Mouse (Mus musculus) limb, embryonic 12.5 days (tissue): ENCODE measurements around the gene Agxt2. TPM values are rescaled to one million over a fixed set of nuclear protein-coding genes. Genes with fewer than 3 reads are reported as not detected.

Source experiments
- ATAC-seq: fragments of 200-750 bp; cut with Nextera tagmentation; 2 replicates; pipeline ENCODE4 v1.8.0; 2017; ENCODE audit warnings: low read depth, moderate TSS enrichment; ENCODE audit not compliant: insufficient number of reproducible peaks, insufficient read depth, low FRiP score, low TSS enrichment
- H3K27ac ChIP-seq: fragments of 300-500 bp; sonication (generic); 2 replicates; pipeline ENCODE4 v1.5.1; 2016; ENCODE audit warnings: mild to moderate bottlenecking, moderate library complexity
- H3K27me3 ChIP-seq: fragments of 300-500 bp; sonication (generic); 2 replicates; pipeline ENCODE4 v1.6.1; 2016; ENCODE audit warnings: mild to moderate bottlenecking, moderate library complexity
- H3K36me3 ChIP-seq: fragments of 300-500 bp; sonication (generic); 2 replicates; pipeline ENCODE4 v1.6.1; 2016; ENCODE audit warnings: mild to moderate bottlenecking, moderate library complexity
- H3K4me1 ChIP-seq: fragments of 300-500 bp; sonication (generic); replicated peaks from 2 replicates; pipeline ENCODE4 v1.6.1; 2016
- H3K4me2 ChIP-seq: fragments of 300-500 bp; sonication (generic); 2 replicates; pipeline ENCODE4 v1.6.1; 2016; ENCODE audit warnings: mild to moderate bottlenecking, moderate library complexity
- H3K4me3 ChIP-seq: fragments of 300-500 bp; sonication (generic); replicated peaks from 2 replicates; pipeline ENCODE4 v1.5.1; 2016; ENCODE audit warnings: mild to moderate bottlenecking
- H3K9ac ChIP-seq: fragments of 300-500 bp; sonication (generic); replicated peaks from 2 replicates; pipeline ENCODE4 v1.6.1; 2016; ENCODE audit warnings: mild to moderate bottlenecking, moderate library complexity
- H3K9me3 ChIP-seq: fragments of 300-500 bp; sonication (generic); 2 replicates; pipeline ENCODE4 v1.6.1; 2016; ENCODE audit warnings: mild to moderate bottlenecking, moderate library complexity
- WGBS: fragments of 180-500 bp; shearing (Covaris S2); methylation state at CpG from one replicate; pipeline ENCODE4 v1.1.7; 2016; 5-methylcytosine and 5-hydroxymethylcytosine counted together
- polyA plus RNA-seq: library from polyadenylated mRNA; unstranded; fragments of >200 nt; fragmentation: Nextera tagmentation; extraction: Ambion mirVana; gene quantifications from 2 replicates; pipeline ENCODE4 v1.2.1, GENCODE M21; 2016

Gene Agxt2
- polyA plus RNA-seq, 1 experiment from 2014 or later: not detected

- no peaks in the 10 kb centered on the region; the same call in 1 of the 2 replicates for H3K36me3 ChIP-seq
- H3K9ac ChIP-seq: no peak overlapping the region
- 0 out of 2 replicates have a peak, but pooled peaks cover 3% of the 10 kb centered on the region for H3K9me3 ChIP-seq
- H3K4me2 ChIP-seq: no peak overlapping the region
- no peaks in the 10 kb centered on the region for H3K4me1 ChIP-seq
- no peaks in the 10 kb centered on the region for H3K27me3 ChIP-seq
- no peak overlapping the region for H3K27ac ChIP-seq
- H3K4me3 ChIP-seq: no peak overlapping the region
- 83% methylated on average over 1 of the region's 1 CpGs for WGBS
- ATAC-seq: no peak
Observed at GRCm38 (mm10) chr15:10436893-10437292, 78.6 kb downstream of the Agxt2 start.

DNA sequence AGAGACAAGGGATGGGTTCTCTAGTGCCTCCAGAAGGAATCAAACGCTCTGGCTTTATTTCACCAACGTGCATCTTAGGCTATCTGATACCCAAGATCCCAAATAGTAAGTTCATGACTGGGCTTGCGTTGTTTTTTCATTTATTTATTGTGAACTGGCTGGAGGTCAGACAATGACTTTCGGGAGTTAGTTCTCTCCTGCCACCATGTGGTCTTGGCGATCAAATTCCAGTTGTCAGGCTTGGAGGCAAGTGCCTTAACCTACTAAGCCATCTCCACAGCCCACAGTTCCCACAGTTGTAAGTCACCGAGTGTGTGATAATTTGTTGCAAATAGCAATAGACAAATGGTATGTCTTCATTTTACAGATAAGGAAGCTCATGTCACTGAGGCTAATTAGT lies 81.6 kb downstream of the Agxt2 start:
- 79% methylated on average over 6 of the region's 6 CpGs for WGBS
- no peaks in the 10 kb centered on the region for H3K4me1 ChIP-seq
- ATAC-seq: no peak
- H3K4me3 ChIP-seq: no peak overlapping the region
- no peaks in the 10 kb centered on the region for H3K27me3 ChIP-seq
- H3K4me2 ChIP-seq: no peak overlapping the region
- H3K27ac ChIP-seq: no peak overlapping the region
- 0 out of 2 replicates have a peak, but pooled peaks cover 3% of the 10 kb centered on the region for H3K9me3 ChIP-seq
- H3K9ac ChIP-seq: no peak overlapping the region
- H3K36me3 ChIP-seq: peaks cover 12% of the 10 kb centered on the region

DNA sequence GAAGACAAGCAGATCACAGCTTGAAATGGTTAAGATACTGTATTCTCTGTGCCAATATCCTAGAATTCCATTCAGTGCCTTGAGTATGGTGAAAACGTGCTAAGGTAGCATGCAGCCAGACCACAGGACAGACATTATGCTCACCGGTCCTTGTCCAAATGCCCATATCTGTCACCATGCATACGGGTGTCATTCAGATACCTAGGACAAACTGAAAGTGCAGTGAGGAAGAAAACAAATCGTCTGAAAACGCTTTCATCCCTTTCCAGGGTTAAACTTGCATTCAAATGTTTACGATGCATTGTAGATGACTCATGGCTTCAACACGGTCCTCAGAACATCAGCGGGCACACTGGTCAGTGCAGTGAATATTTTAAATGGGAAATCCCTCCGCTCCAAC lies 83.2 kb downstream of the Agxt2 start:
- no peak overlapping the region for H3K4me2 ChIP-seq
- H3K36me3 ChIP-seq: peaks cover 24% of the 10 kb centered on the region
- H3K9me3 ChIP-seq: 0 out of 2 replicates have a peak, but pooled peaks cover under 1% of the 10 kb centered on the region
- no peak overlapping the region for H3K4me3 ChIP-seq
- no peak overlapping the region for H3K27ac ChIP-seq
- H3K27me3 ChIP-seq: no peaks in the 10 kb centered on the region
- H3K9ac ChIP-seq: no peak overlapping the region
- ATAC-seq: no peak
- H3K4me1 ChIP-seq: no peaks in the 10 kb centered on the region
- WGBS: 93% methylated on average over 9 of the region's 9 CpGs

GRCm38 (mm10) chr15:10442275-10442674 lies 83.9 kb downstream of the Agxt2 start:
- Histone ChIP-seq H3K4me1 (no peaks in the 10 kb centered on the region), H3K27ac (no peak overlapping the region), H3K4me3 (no peak overlapping the region), H3K9me3 (no peaks in the 10 kb centered on the region), H3K4me2 (no peak overlapping the region), H3K9ac (no peak overlapping the region), H3K36me3 (peaks cover 29% of the 10 kb centered on the region), H3K27me3 (no peaks in the 10 kb centered on the region)
- WGBS: 98% methylated on average over 1 of the region's 1 CpGs
- ATAC-seq: no peak

DNA sequence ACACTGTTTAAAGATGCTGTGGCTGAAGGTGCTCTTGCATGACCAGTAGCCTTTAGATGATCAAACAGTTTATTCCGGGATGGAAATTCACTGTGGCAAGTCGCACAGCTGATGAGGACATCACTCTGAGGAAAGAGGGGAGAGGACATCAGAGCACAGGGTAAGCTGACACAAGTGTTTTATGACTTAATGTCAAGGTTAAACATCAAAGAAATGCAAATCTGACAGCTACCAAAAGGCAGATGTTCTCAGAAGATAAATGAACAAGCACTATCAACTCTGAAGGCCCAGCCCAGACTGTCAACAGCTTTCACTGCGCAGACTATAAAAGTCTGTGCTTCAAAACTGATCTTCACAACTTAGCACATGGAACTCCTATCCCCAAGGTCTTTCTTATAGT lies 88.8 kb downstream of the Agxt2 start:
- no peak for ATAC-seq
- Histone ChIP-seq H3K9ac (no peak overlapping the region), H3K4me3 (no peak overlapping the region), H3K27me3 (no peaks in the 10 kb centered on the region), H3K27ac (no peak overlapping the region), H3K36me3 (peaks cover 45% of the 10 kb centered on the region), H3K9me3 (no peaks in the 10 kb centered on the region), H3K4me1 (no peaks in the 10 kb centered on the region), H3K4me2 (no peak overlapping the region)
- WGBS: 80% methylated on average over 3 of the region's 3 CpGs

Other genes with a start within 250 kb of the Agxt2 start
- gene Prlr, start 181.3 kb upstream of the Agxt2 start, polyA plus RNA-seq: 0.40 TPM in 2 replicates
- gene Gm21973, start 33.2 kb upstream of the Agxt2 start, polyA plus RNA-seq: not detected in 2 replicates
- 15.3 and 17.2 TPM in 2 replicates for gene Dnajc21, start 112.0 kb downstream of the Agxt2 start, polyA plus RNA-seq
- gene Brix1, start 127.4 kb downstream of the Agxt2 start, polyA plus RNA-seq: 125 and 136 TPM in 2 replicates
- gene Rad1, start 127.5 kb downstream of the Agxt2 start, polyA plus RNA-seq: 43.1 and 45.5 TPM in 2 replicates
- not detected in 2 replicates for gene Ttc23l, start 200.1 kb downstream of the Agxt2 start, polyA plus RNA-seq